ENCODE assay signal across 7 mouse cellular contexts in genomic region chr2:158146223-158146622, GRCm38 (mm10). TPM values are rescaled to one million over a fixed set of nuclear protein-coding genes. Genes with fewer than 3 reads are reported as not detected.
DNase-seq lines count a peak whose midpoint lies in the region; ATAC-seq and TF ChIP-seq lines count a peak whose summit lies in the region.

Gene Tgm2 (minus strand): TSS chr2:158146436.

- H3K4me3 ChIP-seq in limb, embryonic 11.5 days (ENCODE audit: low read depth, low read length), result peak within 1 kb of the TSS; percentile 21
- peak within 1 kb of the TSS; percentile 32 for H3K4me3 ChIP-seq in midbrain, embryonic 13.5 days (replicated peaks)
- peak within 1 kb of the TSS; percentile 73 for H3K4me3 ChIP-seq in small intestine, adult 2 months (ENCODE audit: low read depth, low read length)

- peak within 1 kb of the TSS; percentile 56 for H3K4me2 ChIP-seq in limb, embryonic 11.5 days (ENCODE audit: low read depth, severe bottlenecking)
- peak within 1 kb of the TSS; percentile 54 for H3K4me2 ChIP-seq in midbrain, embryonic 13.5 days (replicated peaks)

- H3K27ac ChIP-seq in limb, embryonic 11.5 days (replicated peaks; ENCODE audit: low read depth, low read length), result no peak within 1 kb of the TSS
- H3K27ac ChIP-seq in midbrain, embryonic 13.5 days, result no peak within 1 kb of the TSS
- peak within 1 kb of the TSS; percentile 43 for H3K27ac ChIP-seq in small intestine, adult 2 months (ENCODE audit: insufficient read depth, low read depth, low read length)

- peak; percentile 76 for TF ChIP-seq CTCF in small intestine, adult 2 months (IDR thresholded peaks at IDR 0.05; ENCODE audit: extremely low read depth, insufficient read length, insufficient replicate concordance, low read depth, low read length)

- DNase-seq in adrenal gland, adult 8-10 months, result peak; percentile 81
- peak; percentile 84 for DNase-seq in embryo, embryonic 9.5 days (ENCODE audit: extremely low spot score)
- DNase-seq in kidney, adult 11 months, result peak; percentile 89
- DNase-seq in limb, embryonic 11.5 days (ENCODE audit: low spot score), result peak; percentile 89

- H3K27me3 ChIP-seq in limb, embryonic 11.5 days (ENCODE audit: control insufficient read depth, insufficient read depth, low read length), result peaks cover 5% of the 10 kb centered on the region
- peaks cover 15% of the 10 kb centered on the region for H3K27me3 ChIP-seq in midbrain, embryonic 13.5 days
- no peaks in the 10 kb centered on the region for H3K27me3 ChIP-seq in small intestine, adult 2 months (ENCODE audit: control insufficient read depth, insufficient read depth, low read length)

- no peaks in the 10 kb centered on the region for H3K36me3 ChIP-seq in limb, embryonic 11.5 days (ENCODE audit: control insufficient read depth, insufficient read depth, low read length)
- no peaks in the 10 kb centered on the region for H3K36me3 ChIP-seq in midbrain, embryonic 13.5 days
- peaks cover 15% of the 10 kb centered on the region for H3K36me3 ChIP-seq in small intestine, adult 2 months (ENCODE audit: control insufficient read depth, insufficient read depth, low read length)

- ATAC-seq in granulocyte monocyte progenitor cell, adult 5-6 weeks (replicated peaks; ENCODE audit: poor library complexity, severe bottlenecking), result peak; percentile 82
- ATAC-seq in limb, embryonic 11.5 days (ENCODE audit: insufficient number of reproducible peaks, low FRiP score, low TSS enrichment, low read depth), result 0 out of 2 replicates have a peak, but pooled peaks have one; percentile 38
- ATAC-seq in midbrain, embryonic 13.5 days, result peak; percentile 65

- peak; percentile 94 for TF ChIP-seq POLR2A in small intestine, adult 2 months (IDR thresholded peaks at IDR 0.05; ENCODE audit: low read depth, low read length)

- no peaks in the 10 kb centered on the region for H3K9me3 ChIP-seq in limb, embryonic 11.5 days (ENCODE audit: control insufficient read depth, low read length)
- peaks cover 3% of the 10 kb centered on the region; the same call in 1 of the 2 replicates for H3K9me3 ChIP-seq in midbrain, embryonic 13.5 days

- H3K9ac ChIP-seq in limb, embryonic 11.5 days (ENCODE audit: low read length), result peak within 1 kb of the TSS; percentile 28; the same call in 1 of the 2 replicates
- H3K9ac ChIP-seq in midbrain, embryonic 13.5 days (replicated peaks), result peak within 1 kb of the TSS; percentile 48; the same call in 1 of the 2 replicates

- H3K4me1 ChIP-seq in limb, embryonic 11.5 days (ENCODE audit: control insufficient read depth, insufficient read depth, low read length), result no peaks in the 10 kb centered on the region
- peaks cover 14% of the 10 kb centered on the region for H3K4me1 ChIP-seq in midbrain, embryonic 13.5 days (replicated peaks)
- H3K4me1 ChIP-seq in small intestine, adult 2 months (ENCODE audit: control insufficient read depth, insufficient read depth, insufficient read length, low read length), result peaks cover 29% of the 10 kb centered on the region

- WGBS in limb, embryonic 11.5 days, result 1% methylated on average over 26 of the region's 33 CpGs
- 0% methylated on average over 33 of the region's 33 CpGs for WGBS in midbrain, embryonic 13.5 days
- under 1% methylated on average over 33 of the region's 33 CpGs for WGBS in small intestine, adult 2 months

RNA-seq across cellular contexts. Expression of gene Tgm2, which starts in this region (rescaled TPM):
- total RNA-seq in adrenal gland, adult 8-10 months (2022), result 10 to 100 TPM; 58.1 to 75.3 (median 62.3) TPM
- total RNA-seq in granulocyte monocyte progenitor cell, adult 5-6 weeks (2014; fragmentation: Nextera tagmentation), result not detected in 2 replicates
- 0.04 and 0.21 TPM in 2 replicates for total RNA-seq in granulocyte monocyte progenitor cell, adult 5-6 weeks (2017)
- polyA plus RNA-seq in limb, embryonic 11.5 days (2014; fragmentation: Nextera tagmentation; extraction: Ambion mirVana), result 1.2 and 1.7 TPM in 2 replicates
- 9.1 and 12.3 TPM in 2 replicates for polyA plus RNA-seq in midbrain, embryonic 13.5 days (2015; fragmentation: Nextera tagmentation; extraction: Ambion mirVana)
- polyA plus RNA-seq in small intestine, adult 2 months (2012; rRNA removed), result 89.6 and 93.0 TPM in 2 replicates

Comparison
In these comparisons a context has a peak if more than half of its experiments do, and no peak if none do; other contexts are left out.
1. RNA of gene Tgm2 (total RNA-seq): 58.1 to 75.3 TPM in adrenal gland, adult 8-10 months; 0.04 to 0.21 TPM in granulocyte monocyte progenitor cell, adult 5-6 weeks; every median in the first group is over 10 times any median in the second.
2. Peak in ATAC-seq in granulocyte monocyte progenitor cell, adult 5-6 weeks; RNA of the gene not detected or under 1 TPM.
3. H3K4me3 ChIP-seq: peak in every context shown above with its lines; median percentile 73 in small intestine, adult 2 months; 32 in midbrain, embryonic 13.5 days; 21 in limb, embryonic 11.5 days.
4. Peak in every context shown above with its lines, with median percentiles within 50 percentile points of each other: DNase-seq and ATAC-seq.